Mouse (Mus musculus): ENCODE data around the gene Prdm2. TPM values are rescaled to one million over a fixed set of nuclear protein-coding genes. Genes with fewer than 3 reads are reported as not detected.

Prdm2 gene
- polyA plus RNA-seq, 1 experiment, result 8.9 TPM

GRCm38 (mm10) chr4:143141645-143142259, 71.0 kb downstream of the Prdm2 start:
- TF ChIP-seq GATA1 (IDR thresholded peaks at IDR 0.05; ENCODE audit: low read length), result no peak

- TF ChIP-seq GATA1 (IDR thresholded peaks at IDR 0.05; ENCODE audit: low read length), result no peak
These were observed 71.9 kb downstream of the Prdm2 start for GRCm38 (mm10) chr4:143140940-143141339.

- TF ChIP-seq GATA1 (IDR thresholded peaks at IDR 0.05; ENCODE audit: low read length), result no peak
These were observed 80.4 kb downstream of the Prdm2 start for GRCm38 (mm10) chr4:143132433-143132832.

- TF ChIP-seq GATA1 (IDR thresholded peaks at IDR 0.05; ENCODE audit: low read length), result no peak
These were observed 82.4 kb downstream of the Prdm2 start for GRCm38 (mm10) chr4:143130441-143130840.

- TF ChIP-seq GATA1 (IDR thresholded peaks at IDR 0.05; ENCODE audit: low read length), result no peak
These were observed 83.5 kb downstream of the Prdm2 start for GRCm38 (mm10) chr4:143129261-143129760.

- TF ChIP-seq GATA1 (IDR thresholded peaks at IDR 0.05; ENCODE audit: low read length), result no peak
These were observed 85.6 kb downstream of the Prdm2 start for GRCm38 (mm10) chr4:143127171-143127570.

GRCm38 (mm10) chr4:143126476-143126875, 86.3 kb downstream of the Prdm2 start:
- no peak for TF ChIP-seq GATA1 (IDR thresholded peaks at IDR 0.05; ENCODE audit: low read length)

- TF ChIP-seq GATA1 (IDR thresholded peaks at IDR 0.05; ENCODE audit: low read length), result no peak
These were observed 87.5 kb downstream of the Prdm2 start for GRCm38 (mm10) chr4:143125290-143125689.

- no peak for TF ChIP-seq GATA1 (IDR thresholded peaks at IDR 0.05; ENCODE audit: low read length)
These were observed 89.8 kb downstream of the Prdm2 start for GRCm38 (mm10) chr4:143123043-143123442.

GRCm38 (mm10) chr4:143121174-143121573, 91.6 kb downstream of the Prdm2 start:
- no peak for TF ChIP-seq GATA1 (IDR thresholded peaks at IDR 0.05; ENCODE audit: low read length)

GRCm38 (mm10) chr4:143120008-143120407, 92.8 kb downstream of the Prdm2 start:
- no peak for TF ChIP-seq GATA1 (IDR thresholded peaks at IDR 0.05; ENCODE audit: low read length)

GRCm38 (mm10) chr4:143118843-143119242, 94.0 kb downstream of the Prdm2 start:
- TF ChIP-seq GATA1 (IDR thresholded peaks at IDR 0.05; ENCODE audit: low read length), result no peak

- no peak for TF ChIP-seq GATA1 (IDR thresholded peaks at IDR 0.05; ENCODE audit: low read length)
These were observed 96.9 kb downstream of the Prdm2 start for GRCm38 (mm10) chr4:143115851-143116250.

GRCm38 (mm10) chr4:143114232-143114979, 98.4 kb downstream of the Prdm2 start:
- TF ChIP-seq GATA1 (IDR thresholded peaks at IDR 0.05; ENCODE audit: low read length), result no peak

- TF ChIP-seq GATA1 (IDR thresholded peaks at IDR 0.05; ENCODE audit: low read length), result no peak
These were observed 99.8 kb downstream of the Prdm2 start for GRCm38 (mm10) chr4:143112985-143113384.

- TF ChIP-seq GATA1 (IDR thresholded peaks at IDR 0.05; ENCODE audit: low read length), result no peak
These were observed 100.4 kb downstream of the Prdm2 start for GRCm38 (mm10) chr4:143112439-143112838.

GRCm38 (mm10) chr4:143111872-143112271, 100.9 kb downstream of the Prdm2 start:
- no peak for TF ChIP-seq GATA1 (IDR thresholded peaks at IDR 0.05; ENCODE audit: low read length)

Data from G1E-ER4 (cell line).